Mouse (Mus musculus) ES-E14 (cell line): ENCODE measurements at regions not wholly inside any gene's neighbourhood (a gene's known extent, or its start where the extent isn't known, plus 50 kb on each side); places are given as distances from the start of the nearest gene placed in this dataset.

ENCODE experiments used
- DNase-seq: peaks from one replicate; pipeline ENCODE4 v3.0.0-alpha.2; 2013; ENCODE audit warnings: low read depth, low spot score
- H3K27ac ChIP-seq: 2 replicates; pipeline ENCODE4 v1.5.1; 2012; ENCODE audit warnings: low read depth, mild to moderate bottlenecking, low read length, moderate library complexity, mixed read lengths; ENCODE audit not compliant: poor library complexity, insufficient read depth, severe bottlenecking
- H3K36me3 ChIP-seq: 2 replicates; pipeline ENCODE4 v1.6.1; 2012; ENCODE audit warnings: mild to moderate bottlenecking, low read length, moderate library complexity, mixed read lengths; ENCODE audit not compliant: control insufficient read depth, poor library complexity, insufficient read depth, severe bottlenecking
- H3K4me1 ChIP-seq, 2 experiments: fragments of 150-350 bp in 1 of 2; sonication (generic) in 1 of 2; 2 replicates each; pipeline ENCODE4 v1.6.1; 2012; ENCODE audit warnings: low read length in 2 of 2, mild to moderate bottlenecking in 1 of 2, mixed read lengths in 1 of 2; ENCODE audit not compliant: control insufficient read depth in 2 of 2, insufficient read depth in 2 of 2, poor library complexity in 1 of 2
- H3K4me3 ChIP-seq, 2 experiments: fragments of 150-350 bp in 1 of 2; sonication (generic) in 1 of 2; 2 replicates each; pipeline ENCODE4 v1.5.1; 2012; ENCODE audit warnings: low read length in 2 of 2, low read depth in 1 of 2, mild to moderate bottlenecking in 1 of 2, mixed read lengths in 1 of 2; ENCODE audit not compliant: insufficient read depth in 1 of 2, poor library complexity in 1 of 2, severe bottlenecking in 1 of 2
- H3K9ac ChIP-seq: 2 replicates; pipeline ENCODE4 v1.6.1; 2012; ENCODE audit warnings: low read depth, mild to moderate bottlenecking, low read length, mixed read lengths; ENCODE audit not compliant: poor library complexity, insufficient read depth, severe bottlenecking
- H3K9me3 ChIP-seq: fragments of 150-350 bp; sonication (generic); 2 replicates; pipeline ENCODE4 v1.6.1; 2012; ENCODE audit warnings: low read depth, mild to moderate bottlenecking, low read length; ENCODE audit not compliant: control insufficient read depth, insufficient read depth
- CHD2 ChIP-seq: IDR thresholded peaks from 2 replicates; pipeline ENCODE4 v1.6.1; 2014; ENCODE audit warnings: mild to moderate bottlenecking, low read depth, low read length, inconsistent platforms
- HCFC1 ChIP-seq: IDR thresholded peaks from 2 replicates; pipeline ENCODE4 v1.6.1; 2012; ENCODE audit warnings: low read length, inconsistent platforms, borderline replicate concordance; ENCODE audit not compliant: insufficient read depth
- MAFK ChIP-seq: IDR thresholded peaks from 2 replicates; pipeline ENCODE4 v1.6.1; 2014; ENCODE audit warnings: mild to moderate bottlenecking, low read depth, low read length, inconsistent platforms; ENCODE audit not compliant: insufficient read depth
- ZC3H11A ChIP-seq: IDR thresholded peaks from 2 replicates; pipeline ENCODE4 v1.6.1; 2012; ENCODE audit warnings: low read depth, mild to moderate bottlenecking, inconsistent platforms, low read length, borderline replicate concordance
- ZNF384 ChIP-seq: IDR thresholded peaks from 2 replicates; pipeline ENCODE4 v1.6.1; 2012; ENCODE audit warnings: low read depth, low read length, inconsistent platforms
- in situ Hi-C, 2 experiments: fragments of 600-800 bp; cut with MboI; formaldehyde crosslinking; loops; one replicate each; pipeline ENCODE4 v1.15.1; 2025; ENCODE audit warnings: low sequenced_read_pairs in 2 of 2, inconsistent platforms in 1 of 2; ENCODE audit not compliant: unreplicated experiment in 2 of 2

- Histone ChIP-seq H3K9me3 (no peaks in the 10 kb centered on the region), H3K27ac (no peak overlapping the region), H3K4me3 (no peak overlapping the region), H3K36me3 (no peaks in the 10 kb centered on the region), H3K9ac (no peak overlapping the region), H3K4me1 (no peaks in the 10 kb centered on the region)
- no peak for DNase-seq
- in situ Hi-C loops = no loop called here
- TF ChIP-seq HCFC1 (no peak), ZC3H11A (no peak), CHD2 (no peak), MAFK (no peak), ZNF384 (no peak)
These were observed 64.9 kb upstream of the Tfpi start for GRCm38 (mm10) chr2:84541440-84541839.

DNA sequence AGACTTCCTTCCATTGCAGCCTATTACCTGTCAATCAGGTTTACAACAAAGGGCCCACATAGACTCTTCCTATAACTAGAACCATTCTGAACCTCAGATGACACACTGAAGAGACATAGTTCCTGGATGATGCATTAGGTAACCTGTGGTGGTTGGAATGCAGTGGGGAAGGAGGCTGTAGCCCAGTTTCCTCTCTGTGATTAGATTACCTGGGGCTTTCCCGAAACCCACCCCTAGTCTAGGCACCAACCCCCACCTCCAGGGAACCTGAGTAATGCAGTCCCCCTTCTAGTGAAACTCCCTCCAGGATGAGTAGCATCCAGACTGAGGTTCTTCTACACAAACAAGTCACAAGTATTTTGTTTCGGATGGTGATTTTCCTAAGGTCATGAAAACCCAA, 62.5 kb upstream of the Tfpi start:
- Histone ChIP-seq H3K9ac (no peak overlapping the region), H3K27ac (no peak overlapping the region), H3K9me3 (no peaks in the 10 kb centered on the region), H3K36me3 (no peaks in the 10 kb centered on the region), H3K4me3 (no peak overlapping the region), H3K4me1 (no peaks in the 10 kb centered on the region)
- no peak for DNase-seq
- in situ Hi-C loops = no loop called here
- TF ChIP-seq CHD2 (no peak), MAFK (no peak), ZC3H11A (no peak), HCFC1 (no peak), ZNF384 (no peak)

GRCm38 (mm10) chr2:84537957-84538356, 61.4 kb upstream of the Tfpi start:
- no peaks in the 10 kb centered on the region for H3K4me1 ChIP-seq
- H3K27ac ChIP-seq = no peak overlapping the region
- no peaks in the 10 kb centered on the region for H3K36me3 ChIP-seq
- H3K9ac ChIP-seq = no peak overlapping the region
- TF ChIP-seq ZNF384 (no peak), HCFC1 (no peak), ZC3H11A (no peak), CHD2 (no peak), MAFK (no peak)
- in situ Hi-C loops = no loop called here
- no peak overlapping the region for H3K4me3 ChIP-seq
- DNase-seq = no peak
- H3K9me3 ChIP-seq = no peaks in the 10 kb centered on the region

DNA sequence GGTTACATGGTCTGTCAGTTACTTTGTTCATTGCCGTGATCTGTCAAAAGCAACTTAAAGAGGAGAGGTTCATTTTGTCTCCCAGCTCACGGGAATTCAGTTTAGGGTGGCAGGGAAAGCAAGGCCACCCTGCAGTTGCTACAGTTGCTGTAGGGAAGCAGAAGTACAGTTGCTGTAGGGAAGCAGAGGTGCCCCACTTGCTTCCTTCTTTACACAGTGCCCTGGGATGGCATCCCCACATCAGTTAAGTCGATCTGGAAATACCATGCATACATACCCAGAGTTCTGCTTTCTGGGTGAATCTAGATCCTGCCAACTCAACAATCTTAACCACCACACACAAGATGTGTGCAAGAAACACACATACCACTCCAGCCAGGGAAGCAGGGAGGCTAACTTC, 54.6 kb upstream of the Tfpi start:
- Histone ChIP-seq H3K9me3 (no peaks in the 10 kb centered on the region), H3K27ac (no peak overlapping the region), H3K4me1 (peaks cover 0 to 2% of the 10 kb centered on the region in 2 experiments; a peak in 2 of 4 replicates), H3K36me3 (no peaks in the 10 kb centered on the region), H3K4me3 (no peak overlapping the region), H3K9ac (no peak overlapping the region)
- no peak for TF ChIP-seq ZC3H11A
- TF ChIP-seq ZNF384 = no peak
- no peak for TF ChIP-seq CHD2
- TF ChIP-seq HCFC1 = no peak
- no peak for TF ChIP-seq MAFK
- in situ Hi-C loops = no loop called here
- DNase-seq = no peak
